Mouse (Mus musculus): ENCODE results near the gene Gm960. TPM values are rescaled to one million over a fixed set of nuclear protein-coding genes. Genes with fewer than 3 reads are reported as not detected.
"Not testable (repeated sequence)": the region's sequence is repeated elsewhere in the genome, so short reads cannot be mapped to it uniquely, and the experiment has no call there.

Gene Gm960
- total RNA-seq, 2 experiments from 2014 or later = 0.97 TPM; not detected in 1

DNA sequence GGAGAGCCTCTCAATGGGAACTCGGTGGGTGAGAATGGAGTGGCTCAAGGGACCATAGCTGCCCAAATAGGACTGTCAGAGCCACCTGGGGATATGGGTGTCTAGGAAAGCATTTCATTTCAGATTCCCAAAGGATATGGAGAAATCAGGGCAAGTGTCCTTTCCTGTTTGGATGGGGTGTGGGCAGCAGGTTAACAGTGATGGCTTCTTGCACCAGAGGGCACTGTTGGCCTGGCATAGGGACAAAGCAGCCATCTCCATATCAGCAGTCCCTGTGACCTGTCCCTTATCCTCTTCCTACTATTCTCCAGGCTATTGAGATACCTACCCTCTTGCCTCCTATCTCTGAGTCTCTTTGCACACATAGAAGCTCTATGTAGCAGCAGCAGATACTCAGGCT is 109.4 kb downstream of the Gm960 start:
- DNase-seq = peak; percentile 54

GRCm38 (mm10) chr19:4588430-4588829 is 110.0 kb downstream of the Gm960 start:
- peak; percentile 20 for DNase-seq

GRCm38 (mm10) chr19:4587426-4587825 is 111.0 kb downstream of the Gm960 start:
- DNase-seq = no peak

GRCm38 (mm10) chr19:4586783-4587182 is 111.7 kb downstream of the Gm960 start:
- DNase-seq = not testable (repeated sequence)

GRCm38 (mm10) chr19:4583856-4584255 is 114.6 kb downstream of the Gm960 start:
- DNase-seq = no peak

- DNase-seq = no peak
Observed at GRCm38 (mm10) chr19:4579296-4579695, 119.2 kb downstream of the Gm960 start.

GRCm38 (mm10) chr19:4578799-4579198 is 119.7 kb downstream of the Gm960 start:
- DNase-seq = peak; percentile 64

Small RNA genes within 50 kb of the gene (microRNA-seq; reads per million reads assigned to microRNA genes)
- 2.8 reads per million for gene Mir6986

Other genes with a start within 250 kb of the Gm960 start
- 10 to 100 TPM; 18.8 to 22.7 TPM for gene Syt12, start 221.2 kb downstream of the Gm960 start, total RNA-seq (2021)
- 10 to 100 TPM in 1 of 2 experiments, 1 to 10 TPM in 1; 9.4 to 16.1 TPM for gene 2010003K11Rik, start 200.1 kb downstream of the Gm960 start, total RNA-seq (2021)
- 100 to 1,000 TPM; 330 to 427 TPM for gene Pcx, start 188.2 kb downstream of the Gm960 start, total RNA-seq (2021)
- 10 to 100 TPM in 1 of 2 experiments, 1 to 10 TPM in 1; 7.3 to 10.2 TPM for gene Lrfn4, start 83.0 kb downstream of the Gm960 start, total RNA-seq (2021)
- 10 to 100 TPM; 23.7 to 30.9 TPM for gene Rce1, start 73.0 kb downstream of the Gm960 start, total RNA-seq (2021)
- 1 to 10 TPM; 4.7 to 7.3 TPM for gene Sptbn2, start 12.5 kb upstream of the Gm960 start, total RNA-seq (2021)
- 10 to 100 TPM; 11.2 to 13.1 TPM for gene Rbm4b, start 57.8 kb upstream of the Gm960 start, total RNA-seq (2021)
- gene Rbm4, start 95.2 kb upstream of the Gm960 start, total RNA-seq (2021) = 10 to 100 TPM; 50.6 to 60.8 TPM
- 10 to 100 TPM; 18.7 to 19.9 TPM for gene Gm21992, start 112.9 kb upstream of the Gm960 start, total RNA-seq (2021)
- 10 to 100 TPM; 47.0 to 50.2 TPM for gene Rbm14, start 113.0 kb upstream of the Gm960 start, total RNA-seq (2021)
- gene Ccs, start 140.7 kb upstream of the Gm960 start, total RNA-seq (2021) = 100 to 1,000 TPM; 109 to 114 TPM
- gene Ccdc87, start 140.7 kb upstream of the Gm960 start, total RNA-seq (2021) = under 1 TPM in 1 of 2 experiments, not detected in 1; 0.12 TPM
- gene Ctsf, start 156.5 kb upstream of the Gm960 start, total RNA-seq (2021) = 100 to 1,000 TPM; 205 to 216 TPM
- 10 to 100 TPM; 70.8 to 96.2 TPM for gene Actn3, start 179.2 kb upstream of the Gm960 start, total RNA-seq (2021)
- 10 to 100 TPM; 12.5 to 13.9 TPM for gene Zdhhc24, start 180.0 kb upstream of the Gm960 start, total RNA-seq (2021)
- gene Bbs1, start 208.0 kb upstream of the Gm960 start, total RNA-seq (2021) = 10 to 100 TPM in 1 of 2 experiments, 1 to 10 TPM in 1; 7.4 to 10.3 TPM
- gene Dpp3, start 229.6 kb upstream of the Gm960 start, total RNA-seq (2021) = 10 to 100 TPM; 74.1 to 83.4 TPM
- 1 to 10 TPM; 2.8 to 3.9 TPM for gene Peli3, start 244.5 kb upstream of the Gm960 start, total RNA-seq (2021)

Measured in adrenal gland, postnatal 10 days (tissue).